Mouse (Mus musculus) bone marrow, adult 2 months (tissue): ENCODE data around the gene Rbm34. TPM values are rescaled to one million over a fixed set of nuclear protein-coding genes. Genes with fewer than 3 reads are reported as not detected.

Experiments
- H3K27ac ChIP-seq: fragments of 200-500 bp; 2 replicates; pipeline ENCODE4 v1.5.1; 2012; ENCODE audit warnings: low read depth, mild to moderate bottlenecking, control low read depth, inconsistent platforms, low read length; ENCODE audit not compliant: control insufficient read depth, poor library complexity, insufficient read depth
- H3K4me1 ChIP-seq: fragments of 200-500 bp; 2 replicates; pipeline ENCODE4 v1.6.1; 2011; ENCODE audit warnings: low read length; ENCODE audit not compliant: control insufficient read depth, insufficient read depth
- H3K4me3 ChIP-seq: fragments of 200-500 bp; replicated peaks from 2 replicates; pipeline ENCODE3; 2011; ENCODE audit warnings: mild to moderate bottlenecking, low read depth, low read length, control low read depth; ENCODE audit not compliant: control insufficient read depth
- CTCF ChIP-seq: fragments of 200-500 bp; IDR thresholded peaks from 2 replicates; pipeline ENCODE4 v1.5.1; 2011; ENCODE audit warnings: low read length, control low read depth; ENCODE audit not compliant: control insufficient read depth, insufficient read depth
- POLR2A ChIP-seq: fragments of 200-500 bp; IDR thresholded peaks from 2 replicates; pipeline ENCODE4 v1.6.1; 2011; ENCODE audit warnings: low read depth, mild to moderate bottlenecking, control low read depth, low read length, borderline replicate concordance; ENCODE audit not compliant: control insufficient read depth
- WGBS: fragments of 180-500 bp; shearing (Covaris S2); methylation state at CpG from one replicate; pipeline ENCODE4 v1.1.7; 2018; 5-methylcytosine and 5-hydroxymethylcytosine counted together
- polyA plus RNA-seq: library from polyadenylated mRNA; stranded (reverse); fragments of >200 nt; gene quantifications from 2 replicates; pipeline ENCODE4 v1.2.4, GENCODE M21; 2011; ENCODE audit warnings: low replicate concordance; ENCODE audit not compliant: missing spikeins, insufficient read depth, insufficient read length

Gene Rbm34
- polyA plus RNA-seq: 11.9 and 17.9 TPM in 2 replicates

- under 1% methylated on average over 50 of the region's 50 CpGs for WGBS
- Histone ChIP-seq H3K4me1 (peaks cover 4% of the 10 kb centered on the region), H3K4me3 (peak within 1 kb of the TSS; percentile 93), H3K27ac (peak within 1 kb of the TSS; percentile 32; the same call in 1 of the 2 replicates)
- TF ChIP-seq CTCF (no peak; the same call in 1 of the 2 replicates), POLR2A (peak; percentile 41; the same call in 1 of the 2 replicates)
These were observed at the start of gene Rbm34 for GRCm38 (mm10) chr8:126970579-126971313. TSS of gene Rbm34 (minus strand) at chr8:126971071.

GRCm38 (mm10) chr8:127011668-127012067, 40.8 kb upstream of the Rbm34 start:
- Histone ChIP-seq H3K4me1 (no peaks in the 10 kb centered on the region), H3K4me3 (no peak overlapping the region), H3K27ac (no peak overlapping the region)
- TF ChIP-seq POLR2A: no peak
- TF ChIP-seq CTCF: no peak
- WGBS: 57% methylated on average over 9 of the region's 9 CpGs

- Histone ChIP-seq H3K4me3 (no peak overlapping the region), H3K27ac (no peak overlapping the region), H3K4me1 (no peaks in the 10 kb centered on the region)
- TF ChIP-seq CTCF (no peak), POLR2A (no peak)
- WGBS: 79% methylated on average over 1 of the region's 1 CpGs
These were observed 23.6 kb upstream of the Rbm34 start for GRCm38 (mm10) chr8:126994506-126994905.

- no peak overlapping the region for H3K27ac ChIP-seq
- H3K4me3 ChIP-seq: no peak overlapping the region
- no peak for TF ChIP-seq POLR2A
- TF ChIP-seq CTCF: no peak
- 68% methylated on average over 5 of the region's 5 CpGs for WGBS
- no peaks in the 10 kb centered on the region for H3K4me1 ChIP-seq
These were observed 18.7 kb upstream of the Rbm34 start for GRCm38 (mm10) chr8:126989363-126990153.

GRCm38 (mm10) chr8:126988346-126989006, 17.6 kb upstream of the Rbm34 start:
- no peak overlapping the region for H3K4me3 ChIP-seq
- H3K4me1 ChIP-seq: no peaks in the 10 kb centered on the region
- H3K27ac ChIP-seq: no peak overlapping the region
- WGBS: 60% methylated on average over 16 of the region's 16 CpGs
- TF ChIP-seq CTCF (no peak), POLR2A (no peak)

GRCm38 (mm10) chr8:126986495-126986894, 15.6 kb upstream of the Rbm34 start:
- peak overlapping the region; percentile 7 for H3K4me3 ChIP-seq
- no peaks in the 10 kb centered on the region for H3K4me1 ChIP-seq
- under 1% methylated on average over 12 of the region's 12 CpGs for WGBS
- TF ChIP-seq CTCF (peak; percentile 87), POLR2A (no peak)
- no peak overlapping the region for H3K27ac ChIP-seq

GRCm38 (mm10) chr8:126980046-126980445, 9.2 kb upstream of the Rbm34 start:
- 48% methylated on average over 5 of the region's 5 CpGs for WGBS
- TF ChIP-seq POLR2A (no peak), CTCF (no peak)
- H3K4me3 ChIP-seq: no peak overlapping the region

More at GRCm38 (mm10) chr8:126980046-126980445, 9.2 kb upstream of the Rbm34 start:
- no peak overlapping the region for H3K27ac ChIP-seq
- H3K4me1 ChIP-seq: no peaks in the 10 kb centered on the region
